Mouse (Mus musculus) G1E (cell line): ENCODE data around the gene Timm8b. TPM values are rescaled to one million over a fixed set of nuclear protein-coding genes. Genes with fewer than 3 reads are reported as not detected.

ENCODE experiments used
- ATAC-seq: 2 replicates; pipeline ENCODE4 v1.8.0; 2016; ENCODE audit warnings: mild to moderate bottlenecking; ENCODE audit not compliant: insufficient number of reproducible peaks, poor library complexity, low FRiP score, severe bottlenecking; ENCODE audit errors: extremely low read depth
- DNase-seq: peaks from one replicate; pipeline ENCODE4 v3.0.0; 2012; ENCODE audit warnings: low spot score
- H3K27me3 ChIP-seq: 2 replicates; pipeline ENCODE4 v1.6.1; 2012; ENCODE audit warnings: mild to moderate bottlenecking, low read length, inconsistent platforms; ENCODE audit not compliant: insufficient read depth
- H3K36me3 ChIP-seq: replicated peaks from 2 replicates; pipeline ENCODE3; 2012; ENCODE audit warnings: mild to moderate bottlenecking, inconsistent platforms
- H3K4me1 ChIP-seq: 2 replicates; pipeline ENCODE4 v1.6.1; 2012; ENCODE audit warnings: low read depth, low read length, inconsistent platforms, mixed read lengths; ENCODE audit not compliant: insufficient read depth
- H3K4me3 ChIP-seq: 2 replicates; pipeline ENCODE4 v1.5.1; 2012; ENCODE audit warnings: low read depth, mild to moderate bottlenecking, inconsistent platforms, low read length, moderate library complexity, mixed read lengths
- H3K9me3 ChIP-seq: replicated peaks from 2 replicates; pipeline ENCODE4 v1.6.1; 2012; ENCODE audit warnings: inconsistent platforms
- CTCF ChIP-seq: IDR thresholded peaks from 2 replicates; pipeline ENCODE4 v1.5.1; 2012; ENCODE audit warnings: low read depth, low read length, inconsistent platforms, mixed read lengths
- GATA1 ChIP-seq: IDR thresholded peaks from 2 replicates; pipeline ENCODE4 v1.6.1; 2012; ENCODE audit warnings: borderline replicate concordance, low read length, inconsistent platforms, mixed read lengths
- GATA2 ChIP-seq: IDR thresholded peaks from 2 replicates; pipeline ENCODE4 v1.6.1; 2012; ENCODE audit warnings: low read depth, low read length, inconsistent platforms, borderline replicate concordance
- POLR2AphosphoS5 ChIP-seq: IDR thresholded peaks from 2 replicates; pipeline ENCODE4 v1.6.1; 2012; ENCODE audit warnings: low read depth, low read length, inconsistent platforms; ENCODE audit not compliant: insufficient replicate concordance
- TAL1 ChIP-seq: conservative IDR thresholded peaks from 2 replicates; pipeline ENCODE4 v1.6.1; 2012; ENCODE audit warnings: low read depth, low read length, inconsistent platforms, mixed read lengths
- polyA plus RNA-seq: library from polyadenylated mRNA; stranded (reverse); fragments of >175 nt; gene quantifications from 2 replicates; pipeline ENCODE4 v1.2.3, GENCODE M21; 2012
- total RNA-seq, 2 experiments: library from RNA; stranded (forward) in 1 of 2; stranded (reverse) in 1 of 2; fragments of 200-1000 nt in 1 of 2; fragments of >200 nt in 1 of 2; fragmentation: Nextera tagmentation in 1 of 2; gene quantifications; 2 replicates each; pipeline ENCODE4 v1.2.3; 2014 to 2017

The Timm8b gene
- 88.9 and 111 TPM in 2 replicates for total RNA-seq (2014; fragmentation: Nextera tagmentation)
- total RNA-seq (2017) = 353 and 447 TPM in 2 replicates
- 11.1 and 14.8 TPM in 2 replicates for polyA plus RNA-seq

GRCm38 (mm10) chr9:50603189-50603997 is at the start of gene Timm8b, which contains the start of gene Sdhd:
TSS of gene Timm8b (plus strand) at chr9:50603910.
TSS of gene Sdhd (minus strand) at chr9:50603812.
- Histone ChIP-seq H3K36me3 (peaks cover 53% of the 10 kb centered on the region), H3K27me3 (no peaks in the 10 kb centered on the region), H3K9me3 (no peaks in the 10 kb centered on the region), H3K4me1 (peaks cover 36% of the 10 kb centered on the region), H3K4me3 (peak within 1 kb of the TSS; percentile 97)
- TF ChIP-seq CTCF = no peak
- TF ChIP-seq POLR2AphosphoS5 = no peak
- TF ChIP-seq GATA1 = no peak
- no peak for TF ChIP-seq TAL1
- no peak for TF ChIP-seq GATA2
- ATAC-seq (peak; percentile 86), DNase-seq (peak; percentile 84)

GRCm38 (mm10) chr9:50554241-50555093 is 49.2 kb upstream of the Timm8b start, which contains the start of gene Il18:
TSS of gene Il18 (plus strand) at chr9:50554827.
- no peak for DNase-seq
- H3K4me3 ChIP-seq = no peak within 1 kb of the TSS

GRCm38 (mm10) chr9:50555094-50555446 is 48.6 kb upstream of the Timm8b start, which contains the start of gene Bco2:
TSS of gene Bco2 (minus strand) at chr9:50555181.
- Histone ChIP-seq H3K9me3 (no peaks in the 10 kb centered on the region), H3K27me3 (peaks cover 12% of the 10 kb centered on the region; the same call in 1 of the 2 replicates), H3K36me3 (no peaks in the 10 kb centered on the region), H3K4me1 (no peaks in the 10 kb centered on the region), H3K4me3 (no peak within 1 kb of the TSS)
- no peak for TF ChIP-seq TAL1
- no peak for TF ChIP-seq GATA2
- TF ChIP-seq CTCF = no peak
- TF ChIP-seq POLR2AphosphoS5 = no peak
- TF ChIP-seq GATA1 = no peak
- no peak for DNase-seq
- no peak for ATAC-seq

More at GRCm38 (mm10) chr9:50554241-50555093, 49.2 kb upstream of the Timm8b start, which contains the start of gene Il18:
- no peak for TF ChIP-seq CTCF
- no peak for TF ChIP-seq TAL1
- TF ChIP-seq POLR2AphosphoS5 = no peak
- no peak for TF ChIP-seq GATA2
- no peak for TF ChIP-seq GATA1
- no peaks in the 10 kb centered on the region for H3K36me3 ChIP-seq
- no peaks in the 10 kb centered on the region for H3K9me3 ChIP-seq
- ATAC-seq = no peak
- H3K27me3 ChIP-seq = peaks cover 12% of the 10 kb centered on the region; the same call in 1 of the 2 replicates
- H3K4me1 ChIP-seq = no peaks in the 10 kb centered on the region

- DNase-seq (no peak), ATAC-seq (no peak)
- TF ChIP-seq TAL1 (no peak), CTCF (no peak), POLR2AphosphoS5 (no peak), GATA1 (no peak), GATA2 (no peak)
- Histone ChIP-seq H3K36me3 (no peaks in the 10 kb centered on the region), H3K4me1 (no peaks in the 10 kb centered on the region), H3K9me3 (no peaks in the 10 kb centered on the region), H3K27me3 (peaks cover 12% of the 10 kb centered on the region; the same call in 1 of the 2 replicates), H3K4me3 (no peak within 1 kb of the TSS)
Observed at GRCm38 (mm10) chr9:50561145-50561917, 42.4 kb upstream of the Timm8b start, which contains the start of gene Tex12. TSS of gene Tex12 (minus strand) at chr9:50561325.

GRCm38 (mm10) chr9:50561918-50562360 is 41.8 kb upstream of the Timm8b start:
- ATAC-seq = no peak
- H3K4me3 ChIP-seq = no peak overlapping the region
- TF ChIP-seq GATA2 (no peak), POLR2AphosphoS5 (no peak), TAL1 (no peak), CTCF (no peak)
- no peak for DNase-seq
- H3K4me1 ChIP-seq = no peaks in the 10 kb centered on the region
- H3K27me3 ChIP-seq = peaks cover 12% of the 10 kb centered on the region; the same call in 1 of the 2 replicates
- H3K36me3 ChIP-seq = no peaks in the 10 kb centered on the region
- no peaks in the 10 kb centered on the region for H3K9me3 ChIP-seq
